Mouse (Mus musculus) urinary bladder, postnatal 36 days (tissue): ENCODE data around the gene Vil1.
A peak's percentile ranks its signal among the peaks of the same experiment; 100 is the strongest.

Experiments used
- DNase-seq, 2 experiments: peaks; one replicate each; pipeline ENCODE4 v3.0.0; 2022; ENCODE audit warnings: low spot score in 2 of 2, mixed read lengths in 1 of 2

Gene Vil1

GRCm38 (mm10) chr1:74412711-74413110 is 3.5 kb downstream of the Vil1 start:
- DNase-seq, result no peak

GRCm38 (mm10) chr1:74415143-74415542 is 6.0 kb downstream of the Vil1 start:
- no peak for DNase-seq

- no peak for DNase-seq
These were observed 9.7 kb downstream of the Vil1 start for GRCm38 (mm10) chr1:74418747-74419439.

- DNase-seq, result no peak
These were observed 10.2 kb downstream of the Vil1 start for GRCm38 (mm10) chr1:74419440-74419794.

GRCm38 (mm10) chr1:74423147-74423546 is 14.0 kb downstream of the Vil1 start:
- DNase-seq, result no peak

GRCm38 (mm10) chr1:74425845-74426244 is 16.7 kb downstream of the Vil1 start:
- DNase-seq, result no peak

GRCm38 (mm10) chr1:74433220-74433619 is 24.0 kb downstream of the Vil1 start:
- no peak for DNase-seq

- DNase-seq, result no peak
These were observed 25.4 kb downstream of the Vil1 start for GRCm38 (mm10) chr1:74434596-74434995.

- no peak for DNase-seq
These were observed 26.4 kb downstream of the Vil1 start for GRCm38 (mm10) chr1:74435563-74435962.

GRCm38 (mm10) chr1:74437702-74438427 is 28.7 kb downstream of the Vil1 start:
- peak; percentile 35 to 67 for DNase-seq

- DNase-seq, result no peak
These were observed 30.1 kb downstream of the Vil1 start for GRCm38 (mm10) chr1:74439166-74439876.

GRCm38 (mm10) chr1:74444538-74444937 is 35.4 kb downstream of the Vil1 start:
- no peak for DNase-seq

GRCm38 (mm10) chr1:74452611-74453045 is 43.5 kb downstream of the Vil1 start:
- DNase-seq, result peak; percentile 16 to 37

GRCm38 (mm10) chr1:74460273-74460672 is 51.1 kb downstream of the Vil1 start:
- peak; percentile 22 to 38 for DNase-seq
